Mouse (Mus musculus) CD4-positive, CD25-positive, alpha-beta regulatory T cell (primary cell): ENCODE results near the gene Prkaca. TPM values are rescaled to one million over a fixed set of nuclear protein-coding genes. Genes with fewer than 3 reads are reported as not detected.

Experiments used
- polyA plus RNA-seq: library from polyadenylated mRNA; unstranded; fragments of 100-300 nt; shearing (Covaris generic); gene quantifications from one replicate; pipeline ENCODE4 v1.2.1, GENCODE M21; 2017

Prkaca gene
- polyA plus RNA-seq, result 68.8 TPM

DNA sequence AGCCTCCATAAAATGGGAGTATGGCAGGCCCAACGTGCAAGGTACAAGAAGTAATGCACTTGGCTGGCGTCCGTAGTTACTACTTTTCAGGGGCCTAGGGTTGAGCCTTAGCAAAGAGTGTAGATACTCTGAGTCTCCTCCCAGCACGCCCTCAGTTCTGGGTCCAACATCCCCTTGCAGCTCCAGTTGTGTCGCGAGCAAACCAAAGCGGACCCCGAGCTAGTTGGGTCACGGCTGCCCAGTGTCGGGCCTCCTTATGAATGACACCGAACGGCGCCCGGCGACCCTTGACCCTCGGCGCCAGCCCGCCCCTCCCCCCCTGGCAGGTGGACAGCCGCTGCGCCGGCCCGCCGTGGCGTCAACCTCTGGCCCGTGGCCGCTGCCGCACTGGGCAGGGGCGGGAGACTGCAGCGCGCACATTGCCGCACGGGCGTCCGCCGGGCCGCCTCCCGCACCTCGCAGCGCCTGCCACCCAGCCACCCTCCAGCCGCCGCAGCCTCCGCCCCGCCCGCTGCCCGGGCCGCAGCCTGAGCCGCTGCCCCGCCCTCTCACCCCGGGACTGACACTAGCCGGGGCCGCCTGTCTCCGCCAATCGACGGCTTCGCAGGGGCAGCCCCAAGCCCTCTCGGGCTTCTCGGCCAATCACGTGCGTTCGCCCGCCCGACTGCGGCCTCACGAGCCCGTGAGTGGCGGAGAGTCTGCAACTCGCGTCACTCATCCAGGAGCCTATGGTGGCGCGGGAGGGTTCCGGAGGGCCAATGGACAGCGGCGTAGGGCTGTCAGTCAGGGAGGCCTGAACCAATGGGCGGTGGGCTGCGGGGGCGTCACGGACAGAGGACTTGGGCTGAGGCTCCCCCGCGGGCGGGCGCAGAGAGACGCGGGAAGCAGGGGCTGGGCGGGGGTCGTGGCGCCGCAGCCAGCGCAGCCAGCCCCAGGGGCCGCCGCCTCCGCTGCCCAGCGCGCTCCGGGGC, at the start of gene Prkaca:
TSS of gene Prkaca (plus strand) at position 844 of the 971 bp plus-strand sequence.

DNA sequence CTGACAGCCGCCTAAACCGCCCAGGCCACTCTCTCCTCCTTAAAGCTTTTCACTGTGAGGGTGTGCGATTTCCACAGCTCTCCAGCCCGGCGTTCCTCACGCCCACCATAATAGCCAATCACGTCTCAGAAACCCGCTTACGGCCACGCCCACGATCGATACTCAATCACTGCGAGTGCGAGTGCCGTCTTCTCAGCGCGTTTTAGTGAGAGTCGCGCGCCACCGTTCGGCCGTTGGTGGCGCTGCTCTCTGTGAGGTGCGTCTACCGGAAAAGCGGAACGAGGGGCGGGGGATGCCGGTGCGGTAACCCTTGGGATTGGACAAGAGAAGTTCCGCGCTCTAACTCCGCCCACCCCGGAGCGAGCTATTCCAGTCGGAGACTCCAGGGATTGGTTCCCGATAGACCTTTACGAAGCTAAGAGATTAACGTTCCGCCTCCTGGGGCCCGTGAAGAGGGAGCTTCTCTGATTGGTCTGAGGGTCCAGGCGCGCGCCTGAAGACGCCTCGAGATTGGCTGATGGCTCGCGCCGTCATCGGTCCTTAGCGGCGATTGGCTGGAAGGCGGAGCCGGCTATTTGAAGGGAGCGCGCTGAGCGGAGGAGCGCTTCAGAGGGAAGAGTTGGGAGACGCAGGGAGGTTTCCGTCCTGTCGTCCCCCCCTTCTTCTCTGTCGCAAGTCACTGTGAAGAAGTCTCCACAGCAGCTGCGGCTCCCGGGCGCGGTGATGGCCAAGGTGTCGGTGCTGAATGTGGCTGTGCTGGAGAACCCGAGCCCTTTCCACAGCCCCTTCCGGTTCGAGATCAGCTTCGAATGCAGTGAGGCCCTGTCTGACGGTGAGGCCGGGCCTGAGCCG, 17.5 kb upstream of the Prkaca start, which contains the start of the genes Gm10644 and Asf1b:
TSS of gene Gm10644 (minus strand) at position 100 of the 852 bp plus-strand sequence.
TSS of gene Asf1b (plus strand) at position 402 of the 852 bp plus-strand sequence.

DNA sequence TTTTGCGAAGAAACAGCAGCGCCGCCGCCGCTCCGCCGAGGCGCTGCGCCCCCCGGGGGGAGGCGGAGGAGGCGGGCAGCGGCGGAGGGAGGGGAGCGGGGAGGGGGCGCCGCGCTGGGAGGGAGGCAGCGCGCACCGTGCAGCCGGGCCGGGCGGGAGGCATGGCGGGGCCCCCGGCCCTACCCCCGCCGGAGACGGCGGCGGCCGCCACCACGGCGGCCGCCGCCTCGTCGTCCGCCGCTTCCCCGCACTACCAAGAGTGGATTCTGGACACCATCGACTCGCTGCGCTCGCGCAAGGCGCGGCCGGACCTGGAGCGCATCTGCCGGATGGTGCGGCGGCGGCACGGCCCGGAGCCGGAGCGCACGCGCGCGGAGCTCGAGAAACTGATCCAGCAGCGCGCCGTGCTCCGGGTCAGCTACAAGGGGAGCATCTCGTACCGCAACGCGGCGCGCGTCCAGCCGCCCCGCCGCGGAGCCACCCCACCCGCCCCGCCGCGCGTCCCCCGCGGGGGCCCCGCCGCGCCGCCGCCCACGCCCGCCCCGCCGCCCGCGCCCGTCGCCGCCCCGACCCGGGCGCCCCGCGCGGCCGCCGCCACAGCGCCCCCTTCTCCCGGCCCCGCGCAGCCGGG, 24.8 kb downstream of the Prkaca start, which contains the start of gene Samd1:
TSS of gene Samd1 (plus strand) at position 162 of the 631 bp plus-strand sequence.

DNA sequence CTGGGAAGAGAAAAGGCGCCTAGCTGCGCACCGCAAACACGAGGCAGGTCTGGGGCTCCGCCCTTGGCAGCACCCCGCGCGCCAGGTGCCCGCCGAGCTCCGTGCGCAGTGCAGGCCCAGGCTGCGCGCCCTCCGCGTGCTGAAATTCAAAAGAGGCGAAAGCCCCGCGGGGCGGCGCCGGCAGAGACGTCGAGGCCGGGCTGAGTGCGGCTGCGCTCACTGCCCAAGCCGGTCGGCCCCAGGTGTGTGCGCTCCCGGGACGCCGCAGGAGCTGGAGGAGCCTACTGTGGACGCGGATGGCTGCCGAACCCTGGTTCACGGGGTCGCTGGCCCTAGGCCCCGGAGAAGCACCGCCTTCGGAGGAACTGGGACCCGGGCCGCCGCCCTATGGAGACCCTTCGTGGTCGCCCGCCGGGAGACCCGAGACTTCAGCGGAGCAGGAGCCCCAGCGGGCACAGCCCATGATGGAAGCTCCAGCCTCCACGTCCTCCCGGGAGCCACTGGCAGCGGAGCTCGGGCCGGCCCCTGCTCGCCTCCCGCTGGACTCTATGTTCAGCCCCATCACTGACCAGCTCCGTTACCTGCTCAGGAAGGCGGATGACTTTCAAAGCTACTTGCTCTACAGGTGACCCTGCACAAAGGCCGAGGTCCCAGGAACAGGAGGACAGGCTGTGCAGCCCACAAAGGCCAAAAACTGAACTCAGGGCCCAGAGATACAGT, 28.6 kb downstream of the Prkaca start, which contains the start of gene 1700067K01Rik:
TSS of gene 1700067K01Rik (plus strand) at position 222 of the 720 bp plus-strand sequence.

DNA sequence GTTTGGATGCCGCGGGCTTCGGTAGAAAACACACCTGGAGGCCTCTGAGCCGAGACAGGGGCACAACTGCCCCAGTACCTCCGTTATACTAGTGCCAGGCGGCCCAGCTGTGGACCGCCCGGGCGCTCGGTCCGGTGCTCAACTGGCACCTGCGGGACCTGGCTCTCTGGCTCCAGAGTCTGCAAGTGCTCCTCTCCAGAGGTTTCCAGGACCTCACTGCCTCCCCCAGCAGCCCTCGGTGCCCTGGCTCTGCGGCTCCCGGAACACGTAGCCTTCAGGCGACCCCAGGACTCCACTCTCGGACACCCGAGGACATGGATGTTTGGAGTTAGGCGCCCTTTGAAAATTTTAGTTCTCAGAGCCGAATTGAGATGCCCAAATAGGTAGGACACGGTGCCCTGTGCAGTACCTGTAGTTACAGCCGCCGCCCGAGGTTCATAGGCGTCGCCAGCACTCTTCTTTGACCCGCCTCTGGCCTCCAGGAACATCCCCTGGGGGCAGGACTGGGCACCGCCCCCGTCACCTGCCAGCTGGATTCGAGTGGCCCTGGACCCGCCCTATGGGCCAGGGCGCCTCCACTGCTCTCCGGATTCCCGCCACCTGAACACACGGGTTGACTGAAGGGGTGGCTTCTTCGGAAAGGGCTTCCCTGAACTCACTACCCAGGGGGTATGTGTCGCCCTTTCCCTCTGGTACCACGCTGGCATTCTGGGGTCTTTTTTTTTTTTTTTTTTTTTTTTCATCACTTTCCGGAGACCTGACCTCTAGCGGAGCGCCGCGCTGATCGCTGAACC, 39.1 kb downstream of the Prkaca start, which contains the start of gene 2210011C24Rik:
TSS of gene 2210011C24Rik (minus strand) at position 467 of the 794 bp plus-strand sequence.

DNA sequence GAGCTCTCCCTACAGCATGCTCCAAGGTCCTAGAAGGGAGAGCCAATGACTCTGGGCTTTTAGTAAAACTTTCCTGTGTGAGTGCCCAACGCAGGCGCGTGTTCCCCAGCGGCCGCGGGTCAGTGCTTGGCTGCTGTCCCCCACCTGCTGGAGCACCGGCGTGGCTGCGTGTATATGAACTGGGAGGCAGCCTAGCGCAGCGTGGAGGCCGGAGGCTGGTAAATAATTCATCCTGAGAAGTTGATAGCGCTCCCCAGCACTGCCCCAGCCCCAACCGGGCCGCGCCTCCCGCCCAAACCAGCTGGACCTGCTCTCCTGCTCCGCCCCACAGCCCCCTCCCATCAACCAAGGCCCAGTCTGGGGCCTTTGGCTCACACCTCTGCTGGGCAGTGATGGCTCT, 48.3 kb downstream of the Prkaca start, which contains the start of gene Palm3:
TSS of gene Palm3 (plus strand) at position 376 of the 400 bp plus-strand sequence.

DNA sequence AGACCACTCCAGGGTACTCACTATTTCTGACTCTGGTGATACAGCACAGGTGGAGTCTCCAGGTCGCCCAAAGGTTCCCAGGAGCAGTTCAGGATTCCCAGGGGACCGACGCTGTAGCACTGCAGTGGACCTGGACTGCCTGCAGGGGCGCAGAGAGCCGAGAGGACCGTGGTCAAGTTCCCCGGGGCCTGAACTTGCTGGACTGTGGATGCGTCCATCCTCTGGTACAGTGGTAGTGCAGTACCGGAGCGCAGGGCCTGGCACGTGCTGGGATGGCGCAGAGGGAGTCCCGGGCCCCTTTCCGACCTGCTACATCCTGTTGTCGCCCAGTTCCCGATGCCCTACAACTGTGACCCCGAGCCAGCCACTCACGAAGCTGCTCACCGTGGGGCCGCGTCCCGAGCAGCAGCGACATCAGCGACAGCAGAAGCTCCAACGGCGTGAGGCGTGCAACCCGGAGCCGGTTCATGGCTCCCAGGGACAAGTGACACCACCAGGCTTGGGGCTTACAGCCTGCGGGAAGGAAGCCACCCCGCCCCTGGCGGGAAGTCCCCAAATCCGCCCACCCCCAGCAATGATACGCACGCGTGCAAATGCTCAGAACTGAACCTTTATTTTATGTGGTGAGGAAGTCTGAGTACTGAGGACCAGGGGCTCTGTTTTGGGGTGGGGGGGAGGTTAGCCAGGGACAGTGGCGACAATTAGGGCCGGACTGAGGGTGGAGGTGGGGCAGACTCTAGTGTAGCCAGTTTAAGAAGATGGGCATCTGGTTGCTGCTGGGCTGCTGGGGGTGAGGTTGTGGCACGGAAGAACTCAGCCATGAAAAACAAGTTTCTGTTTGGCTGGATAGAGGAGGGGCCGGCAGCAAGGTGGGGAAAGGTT, 69.5 kb downstream of the Prkaca start, which contains the start of gene Il27ra:
TSS of gene Il27ra (minus strand) at position 524 of the 882 bp plus-strand sequence.

DNA sequence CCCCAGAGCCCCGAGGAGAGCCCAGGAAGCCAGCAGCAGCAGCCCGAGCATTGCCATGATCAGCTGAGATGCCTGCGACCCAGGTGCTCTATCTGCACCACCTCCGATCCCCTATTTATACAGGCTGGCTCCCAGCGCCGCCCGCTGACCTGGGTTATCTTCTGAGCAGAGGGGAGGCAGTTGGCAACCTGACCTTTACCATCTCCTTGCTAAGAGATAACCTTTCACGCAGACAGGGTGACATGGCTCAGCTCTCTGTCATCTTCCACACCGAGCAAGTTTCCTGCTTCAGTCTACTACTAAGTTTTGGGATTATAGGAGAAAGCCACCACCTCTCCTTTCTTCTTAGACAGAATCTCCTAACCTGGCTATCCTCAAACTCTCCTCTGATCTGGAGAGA, 72.1 kb downstream of the Prkaca start, which contains the start of gene Rln3:
TSS of gene Rln3 (minus strand) at position 101 of the 400 bp plus-strand sequence.

Other genes with a start within 250 kb of the Prkaca start
- 485 TPM for gene Adgre5, start 231.7 kb upstream of the Prkaca start, polyA plus RNA-seq
- 8.6 TPM for gene Adgrl1, start 72.9 kb upstream of the Prkaca start, polyA plus RNA-seq
- gene Gm10644, start 17.8 kb upstream of the Prkaca start, polyA plus RNA-seq, result 0.49 TPM
- 16.3 TPM for gene Asf1b, start 17.5 kb upstream of the Prkaca start, polyA plus RNA-seq
- gene Samd1, start 24.7 kb downstream of the Prkaca start, polyA plus RNA-seq, result 16.4 TPM
- gene 1700067K01Rik, start 28.5 kb downstream of the Prkaca start, polyA plus RNA-seq, result 0.54 TPM
- gene 2210011C24Rik, start 39.2 kb downstream of the Prkaca start, polyA plus RNA-seq, result 1.3 TPM
- gene Palm3, start 48.5 kb downstream of the Prkaca start, polyA plus RNA-seq, result 14.5 TPM
- 361 TPM for gene Il27ra, start 69.6 kb downstream of the Prkaca start, polyA plus RNA-seq
- gene Rln3, start 72.0 kb downstream of the Prkaca start, polyA plus RNA-seq, result 133 TPM
- 2.0 TPM for gene Gm10643, start 92.1 kb downstream of the Prkaca start, polyA plus RNA-seq
- gene Rfx1, start 93.8 kb downstream of the Prkaca start, polyA plus RNA-seq, result 42.0 TPM
- 33.5 TPM for gene Dcaf15, start 131.8 kb downstream of the Prkaca start, polyA plus RNA-seq
- 11.6 TPM for gene Podnl1, start 153.0 kb downstream of the Prkaca start, polyA plus RNA-seq
- 46.5 TPM for gene Cc2d1a, start 174.9 kb downstream of the Prkaca start, polyA plus RNA-seq
- gene 4930432K21Rik, start 175.0 kb downstream of the Prkaca start, polyA plus RNA-seq, result 2.3 TPM
- 0.75 TPM for gene Nanos3, start 212.2 kb downstream of the Prkaca start, polyA plus RNA-seq